Mouse (Mus musculus) stomach, postnatal 0 days (tissue): ENCODE results near the gene Nrarp.

Experiments used
- CTCF ChIP-seq: IDR thresholded peaks from 2 replicates; pipeline ENCODE4 v1.5.1; 2016; ENCODE audit warnings: antibody characterized with exemption, low read depth, mild to moderate bottlenecking, moderate library complexity
- EP300 ChIP-seq: optimal IDR thresholded peaks from 2 replicates; pipeline ENCODE3; 2016; ENCODE audit warnings: antibody characterized with exemption

DNA sequence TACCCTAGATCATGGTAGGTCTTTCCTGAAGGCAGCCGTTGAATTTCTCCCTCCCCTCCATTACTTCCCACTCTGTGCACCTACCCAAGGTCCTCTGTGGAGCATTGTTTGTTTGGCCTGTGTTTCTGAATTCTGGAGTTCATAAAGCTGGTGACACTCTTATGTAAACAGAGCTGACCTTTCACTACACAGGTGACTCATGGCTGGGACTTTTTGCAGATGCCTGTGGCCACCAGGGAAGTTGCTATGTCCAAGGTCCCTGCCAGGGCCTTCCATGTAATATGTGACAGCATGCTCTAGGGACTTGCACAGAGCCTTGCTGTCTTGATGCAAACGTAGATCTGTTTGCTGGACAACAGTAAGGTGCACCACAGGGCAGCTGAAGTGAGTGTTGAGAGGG lies 30.9 kb upstream of the Nrarp start:
- no peak for TF ChIP-seq CTCF
- no peak for TF ChIP-seq EP300
